Mouse (Mus musculus): Measurements from ENCODE around the gene Tmem63c.

The Tmem63c gene

GRCm38 (mm10) chr12:87021040-87021439, at the start of gene Tmem63c:
Gene Tmem63c, plus strand, starts transcription at chr12:87021340.
- no peak for DNase-seq (ENCODE audit: low spot score)

- no peak for DNase-seq (ENCODE audit: low spot score)
These were observed 47.9 kb upstream of the Tmem63c start for GRCm38 (mm10) chr12:86973216-86973615.

- DNase-seq (ENCODE audit: low spot score): no peak
These were observed 47.4 kb upstream of the Tmem63c start for GRCm38 (mm10) chr12:86973706-86974105.

- DNase-seq (ENCODE audit: low spot score): peak; percentile 72
These were observed 46.5 kb upstream of the Tmem63c start for GRCm38 (mm10) chr12:86974387-86975288.

GRCm38 (mm10) chr12:86975761-86976160, 45.4 kb upstream of the Tmem63c start:
- no peak for DNase-seq (ENCODE audit: low spot score)

GRCm38 (mm10) chr12:86976511-86977168, 44.5 kb upstream of the Tmem63c start:
- peak; percentile 30 for DNase-seq (ENCODE audit: low spot score)

GRCm38 (mm10) chr12:86977833-86978232, 43.3 kb upstream of the Tmem63c start:
- no peak for DNase-seq (ENCODE audit: low spot score)

GRCm38 (mm10) chr12:86981180-86981579, 40.0 kb upstream of the Tmem63c start:
- peak; percentile 41 for DNase-seq (ENCODE audit: low spot score)

GRCm38 (mm10) chr12:86983470-86984193, 37.5 kb upstream of the Tmem63c start:
- peak; percentile 87 for DNase-seq (ENCODE audit: low spot score)

GRCm38 (mm10) chr12:86984194-86984555, 37.0 kb upstream of the Tmem63c start:
- DNase-seq (ENCODE audit: low spot score): peak; percentile 72

GRCm38 (mm10) chr12:86986562-86986961, 34.6 kb upstream of the Tmem63c start:
- no peak for DNase-seq (ENCODE audit: low spot score)

- no peak for DNase-seq (ENCODE audit: low spot score)
These were observed 32.9 kb upstream of the Tmem63c start for GRCm38 (mm10) chr12:86988227-86988626.

GRCm38 (mm10) chr12:86989378-86989777, 31.8 kb upstream of the Tmem63c start:
- DNase-seq (ENCODE audit: low spot score): no peak

GRCm38 (mm10) chr12:86989890-86990754, 31.0 kb upstream of the Tmem63c start, which contains the start of gene Zdhhc22:
Gene Zdhhc22, minus strand, starts transcription at chr12:86990430.
- peak; percentile 67 for DNase-seq (ENCODE audit: low spot score)

GRCm38 (mm10) chr12:86990755-86991110, 30.4 kb upstream of the Tmem63c start:
- DNase-seq (ENCODE audit: low spot score): no peak

- DNase-seq (ENCODE audit: low spot score): peak; percentile 55
These were observed 27.0 kb upstream of the Tmem63c start for GRCm38 (mm10) chr12:86994166-86994565.

- no peak for DNase-seq (ENCODE audit: low spot score)
These were observed 26.4 kb upstream of the Tmem63c start for GRCm38 (mm10) chr12:86994776-86995175.

GRCm38 (mm10) chr12:86995931-86996330, 25.2 kb upstream of the Tmem63c start:
- no peak for DNase-seq (ENCODE audit: low spot score)

GRCm38 (mm10) chr12:86998699-86999098, 22.4 kb upstream of the Tmem63c start:
- DNase-seq (ENCODE audit: low spot score): no peak

- no peak for DNase-seq (ENCODE audit: low spot score)
These were observed 21.8 kb upstream of the Tmem63c start for GRCm38 (mm10) chr12:86999283-86999820.

GRCm38 (mm10) chr12:87000151-87000839, 20.8 kb upstream of the Tmem63c start:
- peak; percentile 72 for DNase-seq (ENCODE audit: low spot score)
